Mouse (Mus musculus) liver, embryonic 16.5 days (tissue): ENCODE data around the gene Pwp1. TPM values are rescaled to one million over a fixed set of nuclear protein-coding genes. Genes with fewer than 3 reads are reported as not detected.

Source experiments
- polyA plus RNA-seq: library from polyadenylated mRNA; unstranded; fragments of >200 nt; fragmentation: Nextera tagmentation; extraction: Ambion mirVana; gene quantifications from 2 replicates; pipeline ENCODE4 v1.2.1, GENCODE M21; 2015

Gene Pwp1
- polyA plus RNA-seq, 1 experiment from 2014 or later, result 23.6 TPM

Other genes starting within 250 kb of the Pwp1 start
- 3.8 and 4.1 TPM in 2 replicates for gene Prdm4, start 87.6 kb downstream of the Pwp1 start, polyA plus RNA-seq
- not detected in 2 replicates for gene Ascl4, start 98.2 kb downstream of the Pwp1 start, polyA plus RNA-seq
- 61.2 and 65.3 TPM in 2 replicates for gene Rtcb, start 128.3 kb downstream of the Pwp1 start, polyA plus RNA-seq
- gene Bpifc, start 182.4 kb downstream of the Pwp1 start, polyA plus RNA-seq, result 0.04 TPM in 1 of 2 replicates, not detected in the other
- 60.6 and 64.8 TPM in 2 replicates for gene Fbxo7, start 192.5 kb downstream of the Pwp1 start, polyA plus RNA-seq